Comparison of ENCODE assay signal across 8 mouse cellular contexts in genomic region chr1:161170651-161171050, GRCm38 (mm10). TPM values are rescaled to one million over a fixed set of nuclear protein-coding genes. Genes with fewer than 3 reads are reported as not detected.
A peak's percentile ranks its signal among the peaks of the same experiment; 100 is the strongest.
DNase-seq lines count a peak whose midpoint lies in the region; ATAC-seq and TF ChIP-seq lines count a peak whose summit lies in the region.

No protein-coding gene starts in this region.

- no peaks in the 10 kb centered on the region for H3K4me1 ChIP-seq in hindbrain, embryonic 12.5 days
- H3K4me1 ChIP-seq in lung, postnatal 0 days (ENCODE audit: insufficient read depth, low read depth, low read length): no peaks in the 10 kb centered on the region

- H3K4me2 ChIP-seq in hindbrain, embryonic 12.5 days (replicated peaks): peak overlapping the region; percentile 78
- H3K4me2 ChIP-seq in lung, postnatal 0 days (replicated peaks; ENCODE audit: low read depth, low read length): peak overlapping the region; percentile 63

- H3K4me3 ChIP-seq in hindbrain, embryonic 12.5 days: peak overlapping the region; percentile 49
- H3K4me3 ChIP-seq in lung, postnatal 0 days (ENCODE audit: low read depth, low read length): peak overlapping the region; percentile 43

- no peaks in the 10 kb centered on the region for H3K9me3 ChIP-seq in hindbrain, embryonic 12.5 days (replicated peaks)
- no peaks in the 10 kb centered on the region for H3K9me3 ChIP-seq in lung, postnatal 0 days (ENCODE audit: low read length)

- DNase-seq in MN1 (ENCODE audit: low spot score): peak; percentile 66
- DNase-seq in cerebellum, adult 9-11 months: peak; percentile 67
- peak; percentile 21 to 75 for DNase-seq in frontal cortex, adult 2 months (ENCODE audit: extremely low spot score in 1 of 2, low spot score in 1 of 2)
- DNase-seq in layer of hippocampus, postnatal 10 days (ENCODE audit: low spot score in 2 of 2): peak; percentile 72 to 77
- DNase-seq in lung, postnatal 0 days (ENCODE audit: low spot score): peak; percentile 73
- peak; percentile 49 for DNase-seq in ovary, postnatal 14 days (ENCODE audit: low spot score)
- DNase-seq in thymus, postnatal 0 days (ENCODE audit: low spot score): peak; percentile 81

- no peaks in the 10 kb centered on the region for H3K36me3 ChIP-seq in hindbrain, embryonic 12.5 days
- no peaks in the 10 kb centered on the region for H3K36me3 ChIP-seq in lung, postnatal 0 days (ENCODE audit: insufficient read depth, low read length)

- ATAC-seq in hindbrain, embryonic 12.5 days (ENCODE audit: low FRiP score): peak; percentile 91
- ATAC-seq in lung, postnatal 0 days: peak; percentile 85

- TF ChIP-seq CTCF in lung, postnatal 0 days (IDR thresholded peaks at IDR 0.05): peak; percentile 78

- under 1% methylated on average over 40 of the region's 40 CpGs for WGBS in hindbrain, embryonic 12.5 days
- under 1% methylated on average over 40 of the region's 40 CpGs for WGBS in lung, postnatal 0 days

- TF ChIP-seq EP300 in lung, postnatal 0 days (IDR thresholded peaks at IDR 0.05): no peak

- H3K27ac ChIP-seq in hindbrain, embryonic 12.5 days: no peak overlapping the region
- H3K27ac ChIP-seq in lung, postnatal 0 days (ENCODE audit: low read length): no peak overlapping the region

- peaks cover 31% of the 10 kb centered on the region for H3K27me3 ChIP-seq in hindbrain, embryonic 12.5 days
- no peaks in the 10 kb centered on the region for H3K27me3 ChIP-seq in lung, postnatal 0 days (replicated peaks; ENCODE audit: insufficient read depth, low read length)

- peak overlapping the region; percentile 58; the same call in 1 of the 2 replicates for H3K9ac ChIP-seq in hindbrain, embryonic 12.5 days
- no peak overlapping the region for H3K9ac ChIP-seq in lung, postnatal 0 days (replicated peaks; ENCODE audit: low read depth)

RNA-seq across cellular contexts. Expression of gene Tex50, which starts 11.5 kb away (rescaled TPM):
- polyA plus RNA-seq in frontal cortex, adult 2 months (2012; rRNA removed): not detected in 2 replicates
- polyA plus RNA-seq in hindbrain, embryonic 12.5 days (2016; fragmentation: Nextera tagmentation; extraction: Ambion mirVana): 0.26 TPM in 1 of 2 replicates, not detected in the other
- not detected for total RNA-seq in layer of hippocampus, postnatal 10 days (2021)
- polyA plus RNA-seq in lung, postnatal 0 days (2015; fragmentation: Nextera tagmentation; extraction: Ambion mirVana): 0.15 TPM in 1 of 2 replicates, not detected in the other
- not detected in 2 replicates for polyA plus RNA-seq in thymus, postnatal 0 days (2015; fragmentation: Nextera tagmentation; extraction: Ambion mirVana)

RNA-seq across cellular contexts. Expression of gene Ankrd45, which starts 28.2 kb away (rescaled TPM):
- 54.9 and 55.8 TPM in 2 replicates for polyA plus RNA-seq in frontal cortex, adult 2 months (2012; rRNA removed)
- 6.4 and 8.2 TPM in 2 replicates for polyA plus RNA-seq in hindbrain, embryonic 12.5 days (2016; fragmentation: Nextera tagmentation; extraction: Ambion mirVana)
- total RNA-seq in layer of hippocampus, postnatal 10 days (2021): 10 to 100 TPM; 27.1 to 29.2 TPM
- 1.3 and 2.2 TPM in 2 replicates for polyA plus RNA-seq in lung, postnatal 0 days (2015; fragmentation: Nextera tagmentation; extraction: Ambion mirVana)
- 0.21 and 0.29 TPM in 2 replicates for polyA plus RNA-seq in thymus, postnatal 0 days (2015; fragmentation: Nextera tagmentation; extraction: Ambion mirVana)

RNA-seq across cellular contexts. Expression of gene Klhl20, which starts 39.3 kb away (rescaled TPM):
- 15.1 TPM in 2 replicates for polyA plus RNA-seq in frontal cortex, adult 2 months (2012; rRNA removed)
- 21.2 and 25.3 TPM in 2 replicates for polyA plus RNA-seq in hindbrain, embryonic 12.5 days (2016; fragmentation: Nextera tagmentation; extraction: Ambion mirVana)
- total RNA-seq in layer of hippocampus, postnatal 10 days (2021): 10 to 100 TPM; 19.9 to 21.8 TPM
- polyA plus RNA-seq in lung, postnatal 0 days (2015; fragmentation: Nextera tagmentation; extraction: Ambion mirVana): 9.5 and 10.0 TPM in 2 replicates
- polyA plus RNA-seq in thymus, postnatal 0 days (2015; fragmentation: Nextera tagmentation; extraction: Ambion mirVana): 17.5 and 17.6 TPM in 2 replicates
